Mouse (Mus musculus) gastrocnemius, adult 2 months (tissue): ENCODE results near the gene Tcerg1l. TPM values are rescaled to one million over a fixed set of nuclear protein-coding genes. Genes with fewer than 3 reads are reported as not detected.

ENCODE experiments used
- DNase-seq: peaks from one replicate; pipeline ENCODE4 v3.0.0; 2022
- H3K27ac ChIP-seq: fragments of 200-600 bp; 2 replicates; pipeline ENCODE4 v1.8.1; 2022; ENCODE audit warnings: mild to moderate bottlenecking
- H3K4me3 ChIP-seq: fragments of 200-600 bp; 2 replicates; pipeline ENCODE4 v1.8.1; 2022; ENCODE audit warnings: mild to moderate bottlenecking, moderate library complexity
- CTCF ChIP-seq: fragments of 200-600 bp; IDR thresholded peaks from 2 replicates; pipeline ENCODE4 v1.8.1; 2022; ENCODE audit warnings: antibody characterized with exemption, mild to moderate bottlenecking, moderate library complexity
- intact Hi-C: fragments of 180-260 bp; cut with DNase I; formaldehyde crosslinking; loops from one replicate; pipeline ENCODE4 v1.15.1; 2025
- total RNA-seq, 2 experiments: library from RNA; stranded (reverse); gene quantifications; 2 replicates each; pipeline ENCODE4 v1.2.3; 2021

Gene Tcerg1l
- total RNA-seq, 2 experiments from 2014 or later: not detected

DNA sequence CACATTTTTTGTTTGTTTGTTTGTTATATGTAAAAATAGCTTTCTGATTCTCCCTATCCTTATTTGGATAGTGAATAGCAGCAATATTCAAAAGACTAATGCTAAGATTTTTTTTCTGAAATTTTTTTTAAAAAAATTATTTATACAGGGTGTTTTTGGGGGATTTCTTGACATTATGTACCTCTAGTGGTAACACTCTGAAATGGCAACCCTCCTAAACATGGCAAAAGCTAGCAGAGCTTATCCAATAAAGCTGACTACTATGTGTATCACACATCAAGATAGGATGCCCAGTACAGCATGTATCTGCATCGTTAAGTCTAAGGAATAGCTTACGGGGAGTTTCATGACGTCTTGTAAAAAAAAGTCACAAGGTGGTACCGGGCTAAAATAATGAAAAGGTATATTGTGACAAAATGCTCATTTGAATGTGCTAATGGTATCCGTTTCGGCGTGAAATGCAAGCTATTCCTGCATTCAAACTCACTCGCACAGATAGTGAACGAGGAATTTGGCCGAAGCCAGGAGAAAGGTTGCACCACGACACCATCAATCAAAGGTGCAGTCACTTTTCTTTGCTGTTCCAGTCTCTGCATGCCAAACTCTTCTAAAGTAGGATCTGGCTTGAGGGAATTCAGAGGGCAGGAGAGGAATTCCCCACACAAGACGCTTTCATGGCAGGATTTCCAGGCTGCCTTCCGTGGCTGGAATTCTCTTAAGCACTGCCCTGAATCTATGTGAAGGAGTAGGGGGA lies 1.2 kb downstream of the Tcerg1l start:
- DNase-seq: no peak
- intact Hi-C loops: no loop called here
- TF ChIP-seq CTCF: no peak
- no peak overlapping the region for H3K27ac ChIP-seq
- H3K4me3 ChIP-seq: no peak overlapping the region

DNA sequence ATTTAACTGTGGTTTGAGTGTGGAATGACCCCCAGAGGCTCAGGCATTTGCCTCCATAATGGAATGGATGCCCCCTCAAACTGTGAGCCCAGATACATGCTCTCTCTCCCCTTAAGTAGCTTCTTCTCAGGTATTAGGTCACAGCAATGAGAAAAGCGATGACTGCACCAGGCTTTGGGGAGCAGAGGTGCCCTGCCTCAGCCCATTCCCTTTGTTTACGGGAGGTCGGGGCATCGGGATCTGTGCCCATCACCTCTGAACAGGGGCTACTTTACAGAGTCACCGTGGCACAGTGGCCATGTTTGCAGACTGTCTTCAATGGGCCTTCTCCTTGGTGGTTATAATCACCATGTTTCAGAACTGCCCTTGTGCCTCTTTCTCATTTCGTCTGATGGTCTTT lies 7.6 kb downstream of the Tcerg1l start:
- intact Hi-C loops: no loop called here
- H3K27ac ChIP-seq: no peak overlapping the region
- DNase-seq: no peak

DNA sequence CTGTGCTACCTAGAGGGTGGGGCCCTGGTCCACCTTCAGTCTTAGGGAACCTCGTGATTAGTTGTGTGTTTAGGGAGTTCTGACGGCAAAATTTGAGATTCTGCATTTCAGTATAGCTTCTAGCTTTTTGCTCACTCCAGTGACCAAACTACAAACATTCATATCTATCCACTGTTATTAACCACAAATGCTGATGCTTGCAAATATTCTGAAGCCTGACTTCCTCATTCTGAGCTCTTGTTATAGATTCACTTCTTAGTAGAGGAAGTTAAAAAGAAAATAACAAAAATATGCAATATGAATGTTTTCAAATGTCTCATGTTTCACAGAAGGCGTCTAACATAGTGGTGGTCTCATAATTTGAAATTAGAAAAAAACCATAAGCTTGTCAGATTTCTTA lies 8.5 kb downstream of the Tcerg1l start:
- no peak for TF ChIP-seq CTCF
- no peak for DNase-seq
- Histone ChIP-seq H3K4me3 (no peak overlapping the region), H3K27ac (no peak overlapping the region)
- intact Hi-C loops: no loop called here

More for the DNA sequence above, 7.6 kb downstream of the Tcerg1l start:
- no peak for TF ChIP-seq CTCF
- no peak overlapping the region for H3K4me3 ChIP-seq

DNA sequence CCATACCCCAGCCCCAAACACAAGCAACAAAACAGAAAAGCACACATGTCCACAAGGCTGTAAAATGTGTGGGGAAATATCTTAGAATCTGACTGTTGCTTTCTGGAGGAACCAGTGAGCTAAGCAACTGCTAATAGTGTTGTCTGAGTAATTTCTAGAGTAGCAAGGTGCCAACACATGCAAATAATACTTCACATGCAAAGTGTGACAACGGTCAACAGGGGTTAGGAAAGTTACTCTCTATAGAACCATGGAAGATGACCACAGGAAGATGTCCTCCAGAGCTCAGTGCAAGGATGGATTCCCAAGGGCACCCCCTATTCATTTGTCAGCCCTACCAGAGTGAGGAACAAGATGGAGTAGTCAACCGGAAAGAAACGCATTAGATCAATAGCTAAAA lies 18.3 kb downstream of the Tcerg1l start:
- no peak overlapping the region for H3K4me3 ChIP-seq
- no peak for TF ChIP-seq CTCF
- H3K27ac ChIP-seq: no peak overlapping the region
- intact Hi-C loops: no loop called here
- no peak for DNase-seq

DNA sequence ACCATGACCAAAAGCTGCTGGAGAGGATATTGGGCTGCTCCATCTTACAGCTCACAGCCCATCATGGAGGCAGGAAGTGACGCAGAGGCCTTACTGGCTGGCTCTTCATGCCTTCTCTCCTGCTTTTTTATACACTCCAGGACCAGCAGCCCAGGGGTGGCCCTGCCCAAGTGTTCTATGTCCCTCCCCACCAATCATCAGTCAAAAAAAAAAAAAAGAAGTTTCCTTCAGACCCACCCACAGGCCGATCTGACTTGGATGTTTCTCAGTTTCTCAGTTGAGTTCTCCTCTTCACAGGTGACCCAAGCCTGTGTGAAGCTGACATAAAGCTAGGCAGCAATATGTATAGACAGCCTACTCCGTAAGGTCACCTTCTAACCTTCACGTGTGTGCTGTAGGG lies 19.0 kb downstream of the Tcerg1l start:
- Histone ChIP-seq H3K27ac (no peak overlapping the region), H3K4me3 (no peak overlapping the region)
- DNase-seq: no peak
- intact Hi-C loops: no loop called here
- TF ChIP-seq CTCF: no peak

DNA sequence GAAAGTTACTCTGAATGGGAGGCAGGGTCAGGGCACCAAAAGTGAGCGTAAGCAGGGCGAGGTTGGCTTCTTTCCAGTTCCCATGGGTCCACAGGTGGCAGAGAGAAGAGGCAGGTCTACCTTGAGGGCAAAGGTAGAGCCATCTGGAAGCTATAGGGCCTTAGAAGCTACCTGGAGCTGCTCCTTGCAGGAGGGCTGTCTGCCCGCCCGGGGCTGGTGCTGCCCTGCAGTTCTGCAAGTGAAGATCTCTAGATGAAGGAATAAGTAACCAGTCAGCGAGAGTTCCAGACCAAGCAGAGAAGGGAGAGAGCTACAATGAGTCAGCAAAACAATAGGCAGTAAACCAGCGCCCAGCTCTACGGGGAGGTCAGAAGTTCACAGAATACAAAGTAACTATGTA lies 22.0 kb downstream of the Tcerg1l start:
- Histone ChIP-seq H3K27ac (no peak overlapping the region), H3K4me3 (no peak overlapping the region)
- TF ChIP-seq CTCF: no peak
- intact Hi-C loops: no loop called here
- no peak for DNase-seq

DNA sequence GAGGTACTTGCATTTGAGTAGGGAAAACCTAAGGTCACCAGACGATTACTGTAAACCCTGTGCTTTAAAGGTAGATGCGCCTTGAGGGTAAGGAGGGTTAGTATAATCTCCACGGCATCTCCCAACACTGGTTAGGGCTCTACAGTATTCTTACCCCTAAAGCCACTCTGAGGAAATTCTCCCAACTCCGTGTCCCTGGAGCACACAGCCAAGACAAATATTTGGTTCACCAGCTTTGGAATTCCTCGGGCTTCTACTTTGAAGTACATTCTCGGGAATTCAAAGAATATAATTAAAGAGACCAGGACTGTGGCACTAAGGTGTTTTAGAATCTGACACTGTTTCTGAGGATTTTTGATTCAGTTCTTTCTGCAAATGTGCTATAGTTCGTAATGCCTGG lies 23.2 kb downstream of the Tcerg1l start:
- TF ChIP-seq CTCF: no peak
- no peak for DNase-seq
- Histone ChIP-seq H3K4me3 (no peak overlapping the region), H3K27ac (no peak overlapping the region)
- intact Hi-C loops: no loop called here

DNA sequence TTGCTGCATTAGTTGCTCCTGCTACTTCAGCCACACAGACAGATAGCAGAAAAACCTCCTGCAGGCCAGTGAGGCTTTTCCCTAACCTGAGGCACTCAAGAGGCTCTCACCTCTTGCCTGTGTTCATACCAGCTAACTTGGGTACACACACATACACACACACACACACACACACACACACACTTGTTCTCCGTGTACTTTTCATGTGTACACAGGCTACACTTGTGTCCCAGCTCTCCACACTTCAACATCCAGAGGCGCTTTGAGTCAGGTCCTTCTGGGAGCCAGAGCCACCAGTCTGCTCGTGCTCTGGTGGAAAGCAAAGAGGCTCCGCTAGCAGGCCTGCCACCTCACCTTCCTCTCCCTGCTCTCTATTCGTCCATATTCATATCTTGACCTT lies 24.0 kb downstream of the Tcerg1l start:
- DNase-seq: no peak
- no peak overlapping the region for H3K4me3 ChIP-seq
- no peak overlapping the region for H3K27ac ChIP-seq
- TF ChIP-seq CTCF: no peak
- intact Hi-C loops: no loop called here

DNA sequence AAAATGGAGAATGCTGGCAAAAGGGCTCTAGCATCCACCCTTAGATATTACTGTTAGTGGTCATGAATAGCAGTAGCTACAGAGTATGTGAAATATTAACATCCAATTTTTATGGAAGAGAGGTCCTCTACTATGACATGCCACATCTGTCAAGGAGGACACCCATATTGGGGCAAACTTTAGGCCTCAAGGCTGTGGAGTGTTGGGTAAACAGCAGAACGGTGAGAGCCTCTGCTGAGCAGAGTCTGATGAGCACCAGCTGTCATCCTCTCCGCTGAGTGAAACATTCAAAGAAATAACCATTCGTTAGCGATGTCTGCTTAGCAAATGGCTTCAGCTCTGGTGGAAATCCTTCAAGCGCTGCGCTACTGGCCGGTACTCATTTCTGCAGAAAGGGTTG lies 30.0 kb downstream of the Tcerg1l start:
- intact Hi-C loops: no loop called here
- no peak for DNase-seq
- Histone ChIP-seq H3K4me3 (no peak overlapping the region), H3K27ac (no peak overlapping the region)
- no peak for TF ChIP-seq CTCF

DNA sequence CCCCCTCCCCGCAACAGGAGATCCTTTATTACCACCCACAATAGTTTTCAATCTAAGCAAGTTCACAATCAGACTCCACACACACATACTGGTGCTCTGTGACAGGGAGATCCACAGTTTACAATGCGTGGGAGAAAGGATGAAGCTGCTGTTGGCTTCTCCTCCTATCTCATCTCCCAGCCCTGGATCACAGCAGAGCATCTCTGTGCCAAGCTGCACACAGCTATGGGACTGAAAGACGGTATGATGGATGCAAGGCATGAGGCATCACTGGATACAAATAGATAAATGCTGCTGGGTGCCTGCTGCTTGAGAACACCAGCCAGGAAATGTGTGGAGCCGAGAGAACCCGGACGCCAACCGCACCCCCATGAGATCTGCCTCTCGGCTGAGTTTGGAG lies 32.0 kb downstream of the Tcerg1l start:
- no peak overlapping the region for H3K27ac ChIP-seq
- intact Hi-C loops: no loop called here
- TF ChIP-seq CTCF: no peak
- H3K4me3 ChIP-seq: no peak overlapping the region
- no peak for DNase-seq

DNA sequence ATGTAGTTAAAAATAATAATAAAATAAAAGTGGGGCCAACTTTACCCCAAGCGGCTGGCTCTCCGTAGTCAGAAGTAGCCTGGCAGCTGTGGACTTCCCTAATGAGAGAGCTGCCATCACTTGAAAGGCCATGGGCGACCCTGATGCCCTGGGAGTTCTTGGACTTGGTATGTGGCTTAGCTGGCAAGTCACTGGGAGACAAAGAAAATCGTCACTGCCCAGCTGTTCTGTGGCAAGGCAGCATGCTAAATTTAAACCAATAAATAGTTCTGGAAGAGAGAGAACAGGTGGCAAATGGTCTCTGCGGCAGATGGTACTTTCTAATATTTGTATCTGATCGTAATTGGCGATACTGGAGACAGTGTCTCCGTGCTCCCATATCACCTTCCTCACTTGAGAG lies 40.1 kb downstream of the Tcerg1l start:
- intact Hi-C loops: no loop called here

DNA sequence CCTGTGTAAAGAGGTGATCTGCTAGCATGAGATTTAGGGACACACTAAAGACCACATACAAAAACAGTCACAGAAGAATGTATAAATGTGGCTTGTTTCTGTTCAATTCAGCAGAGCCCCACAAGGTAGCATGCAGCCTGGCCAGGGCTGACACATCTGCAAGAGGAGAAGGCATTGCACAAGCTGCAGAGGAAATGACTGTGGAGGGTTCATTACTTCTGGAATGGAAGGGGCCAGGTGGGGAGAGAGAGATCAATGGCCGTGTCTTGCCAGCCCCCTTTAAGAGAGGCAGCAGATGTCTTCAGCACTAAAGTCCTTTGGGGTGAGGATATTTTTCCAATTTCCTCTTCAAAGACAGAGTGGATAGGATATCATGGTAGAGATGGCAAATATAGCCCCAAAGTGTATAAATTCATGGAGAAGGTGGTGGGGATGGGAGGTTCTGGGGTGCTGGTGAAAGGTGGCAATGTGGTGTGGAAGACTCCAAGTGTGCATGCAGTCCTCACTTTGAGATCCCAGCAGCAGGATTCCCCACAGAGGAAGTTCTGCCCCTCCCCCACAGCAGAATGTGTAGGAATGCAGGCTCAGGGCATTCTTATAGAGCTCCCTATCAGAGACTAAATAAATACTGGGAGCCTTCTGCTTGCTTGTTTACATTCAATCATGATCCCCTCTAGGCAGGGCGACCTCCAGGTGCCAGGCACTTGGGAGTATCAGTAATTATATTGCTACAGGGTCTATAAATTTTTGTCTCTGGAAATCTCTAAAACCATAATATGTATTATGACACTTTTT lies 40.7 kb downstream of the Tcerg1l start:
- intact Hi-C loops: no loop called here
- no peak overlapping the region for H3K27ac ChIP-seq
- no peak for TF ChIP-seq CTCF
- DNase-seq: no peak
- H3K4me3 ChIP-seq: no peak overlapping the region

More for the DNA sequence above, 40.1 kb downstream of the Tcerg1l start:
- Histone ChIP-seq H3K27ac (no peak overlapping the region), H3K4me3 (no peak overlapping the region)
- no peak for DNase-seq
- no peak for TF ChIP-seq CTCF

DNA sequence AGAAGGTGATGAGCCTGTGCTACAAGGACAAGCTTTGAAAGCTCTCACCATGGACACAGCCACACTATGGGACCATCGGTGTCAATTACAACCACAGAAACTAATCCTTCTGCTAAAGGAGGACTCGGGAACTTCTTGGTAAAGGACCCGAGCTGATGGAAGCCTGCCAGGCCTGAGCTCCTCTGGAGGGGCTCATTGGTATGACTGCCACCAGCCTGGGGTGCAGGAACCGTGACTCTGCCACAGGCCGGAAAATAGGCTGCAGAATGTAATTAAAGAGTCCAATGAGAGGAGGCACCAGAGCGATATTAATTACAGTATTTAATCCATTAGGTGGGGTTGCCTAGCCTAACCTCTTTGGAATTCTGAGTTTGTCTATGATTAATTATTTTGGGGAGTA lies 52.1 kb downstream of the Tcerg1l start:
- DNase-seq: no peak
- intact Hi-C loops: no loop called here
- Histone ChIP-seq H3K27ac (no peak overlapping the region), H3K4me3 (no peak overlapping the region)
- TF ChIP-seq CTCF: no peak

DNA sequence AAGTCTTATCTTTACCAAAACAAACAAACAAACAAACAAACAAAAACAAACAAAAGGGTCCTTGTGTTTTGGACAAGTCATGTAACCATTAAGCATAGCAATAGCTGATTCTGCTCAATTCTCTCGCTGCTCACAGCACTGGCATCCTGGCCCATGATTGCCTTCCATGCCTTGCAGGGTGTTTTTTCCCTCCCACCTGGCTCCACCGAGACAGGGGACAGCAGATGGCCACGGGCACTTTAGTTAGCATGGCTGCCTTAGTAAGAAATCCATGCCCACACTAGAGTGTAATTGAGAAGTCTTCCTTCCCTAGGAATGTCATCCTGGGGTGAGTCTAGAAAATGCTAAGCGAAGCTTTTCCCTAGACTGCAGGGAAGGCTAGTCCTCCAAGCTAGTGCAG lies 59.1 kb downstream of the Tcerg1l start:
- H3K27ac ChIP-seq: no peak overlapping the region
- H3K4me3 ChIP-seq: no peak overlapping the region
- no peak for DNase-seq
- no peak for TF ChIP-seq CTCF
- intact Hi-C loops: no loop called here
